Mouse (Mus musculus) heart, embryonic 15.5 days (tissue): ENCODE results near the gene Mrpl12. TPM values are rescaled to one million over a fixed set of nuclear protein-coding genes. Genes with fewer than 3 reads are reported as not detected.

Source experiments
- polyA plus RNA-seq: library from polyadenylated mRNA; unstranded; fragments of >200 nt; fragmentation: Nextera tagmentation; extraction: Ambion mirVana; gene quantifications from 2 replicates; pipeline ENCODE4 v1.2.1, GENCODE M21; 2015

Mrpl12 gene
- polyA plus RNA-seq, 1 experiment from 2014 or later = 218 TPM

Other genes starting within 250 kb of the Mrpl12 start
- 921 and 1,308 TPM in 2 replicates for gene Actg1, start 136.1 kb upstream of the Mrpl12 start, polyA plus RNA-seq
- 0.42 and 0.66 TPM in 2 replicates for gene Fscn2, start 123.1 kb upstream of the Mrpl12 start, polyA plus RNA-seq
- 27.0 and 38.0 TPM in 2 replicates for gene Faap100, start 105.8 kb upstream of the Mrpl12 start, polyA plus RNA-seq
- 22.5 and 30.3 TPM in 2 replicates for gene Nploc4, start 46.9 kb upstream of the Mrpl12 start, polyA plus RNA-seq
- gene Tspan10, start 42.0 kb upstream of the Mrpl12 start, polyA plus RNA-seq = 0.09 TPM in 1 of 2 replicates, not detected in the other
- gene Pde6g, start 31.1 kb upstream of the Mrpl12 start, polyA plus RNA-seq = 0.14 and 0.29 TPM in 2 replicates
- gene Oxld1, start 26.5 kb upstream of the Mrpl12 start, polyA plus RNA-seq = 18.1 and 21.4 TPM in 2 replicates
- 22.1 and 26.5 TPM in 2 replicates for gene Ccdc137, start 26.5 kb upstream of the Mrpl12 start, polyA plus RNA-seq
- gene Arl16, start 17.0 kb upstream of the Mrpl12 start, polyA plus RNA-seq = 26.7 and 37.5 TPM in 2 replicates
- 32.1 and 45.0 TPM in 2 replicates for gene Slc25a10, start 7.2 kb downstream of the Mrpl12 start, polyA plus RNA-seq
- gene Gcgr, start 46.1 kb downstream of the Mrpl12 start, polyA plus RNA-seq = 2.7 and 2.8 TPM in 2 replicates
- gene Mcrip1, start 65.1 kb downstream of the Mrpl12 start, polyA plus RNA-seq = 119 and 143 TPM in 2 replicates
- 0.50 and 7.6 TPM in 2 replicates for gene Ppp1r27, start 66.5 kb downstream of the Mrpl12 start, polyA plus RNA-seq
- 357 and 484 TPM in 2 replicates for gene P4hb, start 88.6 kb downstream of the Mrpl12 start, polyA plus RNA-seq
- gene Arhgdia, start 97.0 kb downstream of the Mrpl12 start, polyA plus RNA-seq = 345 and 458 TPM in 2 replicates
- gene Alyref, start 113.8 kb downstream of the Mrpl12 start, polyA plus RNA-seq = 238 and 262 TPM in 2 replicates
- gene Anapc11, start 113.8 kb downstream of the Mrpl12 start, polyA plus RNA-seq = 175 and 182 TPM in 2 replicates
- 11.7 and 13.0 TPM in 2 replicates for gene Npb, start 123.9 kb downstream of the Mrpl12 start, polyA plus RNA-seq
- 80.3 and 111 TPM in 2 replicates for gene Pcyt2, start 133.3 kb downstream of the Mrpl12 start, polyA plus RNA-seq
- gene Sirt7, start 140.6 kb downstream of the Mrpl12 start, polyA plus RNA-seq = 17.6 and 25.1 TPM in 2 replicates
- 17.8 and 21.2 TPM in 2 replicates for gene Mafg, start 149.0 kb downstream of the Mrpl12 start, polyA plus RNA-seq
- 17.1 and 23.5 TPM in 2 replicates for gene Pycr1, start 159.2 kb downstream of the Mrpl12 start, polyA plus RNA-seq
- 13.2 and 15.4 TPM in 2 replicates for gene Myadml2, start 163.5 kb downstream of the Mrpl12 start, polyA plus RNA-seq
- 1.5 and 2.7 TPM in 2 replicates for gene Notum, start 176.6 kb downstream of the Mrpl12 start, polyA plus RNA-seq
- gene Aspscr1, start 188.4 kb downstream of the Mrpl12 start, polyA plus RNA-seq = 90.4 and 110 TPM in 2 replicates
- gene Cenpx, start 229.1 kb downstream of the Mrpl12 start, polyA plus RNA-seq = 105 and 111 TPM in 2 replicates
- gene Lrrc45, start 229.3 kb downstream of the Mrpl12 start, polyA plus RNA-seq = 27.5 and 36.8 TPM in 2 replicates
- 7.8 and 17.0 TPM in 2 replicates for gene Rac3, start 236.9 kb downstream of the Mrpl12 start, polyA plus RNA-seq
- 7.0 and 16.7 TPM in 2 replicates for gene Dcxr, start 242.7 kb downstream of the Mrpl12 start, polyA plus RNA-seq
- gene Cbr2, start 247.5 kb downstream of the Mrpl12 start, polyA plus RNA-seq = 11.4 and 46.0 TPM in 2 replicates